Mouse (Mus musculus): ENCODE measurements at regions not wholly inside any gene's neighbourhood (a gene's known extent, or its start where the extent isn't known, plus 50 kb on each side); places are given as distances from the start of the nearest gene placed in this dataset.

DNA sequence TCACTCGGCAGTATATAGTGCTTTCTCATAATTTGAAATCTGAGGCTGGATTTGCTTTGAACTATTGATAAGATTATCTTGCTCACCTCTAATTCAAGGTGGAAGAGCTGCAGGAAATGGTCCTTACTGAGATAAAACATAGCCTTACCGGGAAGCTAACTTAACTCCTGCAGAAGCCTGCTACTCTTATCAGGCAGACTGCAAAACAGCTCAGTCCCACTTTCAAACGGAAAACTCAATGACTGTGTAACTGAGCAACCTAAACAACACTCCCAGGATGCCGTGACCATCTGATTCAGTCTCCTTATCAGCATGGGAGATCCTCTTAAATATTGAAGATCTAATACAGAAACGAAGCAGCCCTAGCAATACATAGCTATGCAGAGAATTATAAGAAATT, 695.3 kb downstream of the Robo2 start:
- TF ChIP-seq CTCF (conservative IDR thresholded peaks at IDR 0.05; ENCODE audit: insufficient read depth, insufficient read length, low read depth, low read length) (no peak), POLR2A (IDR thresholded peaks at IDR 0.05; ENCODE audit: low read depth, low read length) (no peak)
